Mouse (Mus musculus): ENCODE measurements around the gene Vamp2.

Vamp2 gene

DNA sequence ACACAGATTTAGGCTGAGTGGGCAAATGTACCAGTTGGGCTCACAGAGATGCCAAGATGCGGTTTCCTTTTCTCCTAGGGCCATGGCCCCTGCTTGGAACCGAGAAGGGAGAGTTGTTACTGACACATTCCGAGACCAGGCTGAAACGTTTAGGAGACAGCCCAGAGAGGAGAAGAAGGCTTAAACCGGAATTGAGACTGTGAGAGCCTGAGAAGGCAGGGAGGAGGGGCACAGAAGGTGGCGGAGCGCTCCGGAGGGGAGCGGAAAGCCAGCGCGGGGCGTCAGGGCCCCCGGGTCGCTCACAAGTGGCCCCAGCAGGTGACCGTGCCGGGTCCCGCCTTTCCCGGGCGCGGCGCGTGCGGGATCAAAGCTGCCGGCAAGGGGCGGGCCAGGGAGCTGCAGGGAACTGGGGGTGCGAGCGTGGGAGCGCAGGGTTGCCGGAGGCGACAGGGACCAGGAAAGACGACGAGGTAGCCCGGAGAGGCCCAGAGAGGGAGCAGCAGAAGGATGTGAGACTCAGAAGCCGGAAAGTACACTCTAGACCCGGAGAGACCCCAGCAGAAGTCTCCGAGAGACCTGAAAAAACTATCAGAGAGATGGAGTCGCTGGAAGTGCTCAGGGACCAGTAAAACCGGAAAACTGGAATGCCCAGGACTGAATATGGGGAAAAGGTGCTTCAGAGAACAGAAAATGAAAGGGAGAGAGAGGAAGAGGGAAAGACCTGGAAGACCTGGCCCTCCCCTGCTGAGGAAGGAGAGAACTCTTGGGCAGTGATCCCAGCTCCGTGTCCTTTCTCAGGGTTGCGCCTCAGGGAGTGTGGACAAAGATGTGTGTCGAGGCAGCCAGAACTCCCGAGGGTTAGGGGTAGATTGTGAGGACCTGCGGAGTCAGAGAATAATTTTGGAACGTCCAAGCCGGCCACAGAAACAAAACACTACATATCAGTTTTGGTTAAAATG, 29.7 kb downstream of the Vamp2 start:
- DNase-seq: peak; percentile 62

GRCm38 (mm10) chr11:69118765-69119164, 30.5 kb downstream of the Vamp2 start:
- peak; percentile 92 for DNase-seq

DNA sequence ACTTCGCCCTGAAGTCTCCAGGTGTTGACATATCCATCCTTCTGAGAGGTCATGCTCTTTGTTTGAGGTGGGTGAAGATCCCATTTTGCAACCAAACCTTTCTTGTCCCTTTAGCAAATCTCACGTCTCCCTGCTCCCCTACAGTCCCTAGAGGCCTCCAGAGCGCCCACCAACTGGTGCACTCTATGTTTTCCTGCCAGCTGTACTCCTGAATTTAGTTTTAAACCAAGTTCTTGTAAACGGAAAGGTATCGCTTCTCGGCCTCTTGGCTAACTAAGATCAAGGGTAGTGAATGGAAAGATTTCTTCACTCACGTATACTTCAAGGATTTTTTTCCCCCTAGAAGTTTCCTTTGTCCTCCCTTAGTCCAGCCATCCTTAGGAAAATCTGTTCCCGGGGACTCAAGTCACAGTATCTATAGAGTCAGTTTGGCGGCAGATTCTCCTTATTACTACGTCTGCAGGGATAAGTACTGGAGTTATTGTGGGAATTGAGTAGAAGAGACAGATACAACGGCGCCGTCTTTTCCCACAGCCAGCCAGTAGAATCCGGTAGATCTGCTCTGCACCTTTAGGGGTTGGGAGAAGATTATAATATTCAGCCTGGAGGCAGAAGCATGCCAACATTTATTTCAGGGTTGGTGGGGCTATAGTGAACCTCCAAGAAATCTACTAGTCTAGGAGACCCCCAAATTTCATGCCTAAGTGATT, 31.3 kb downstream of the Vamp2 start:
- DNase-seq: no peak

DNA sequence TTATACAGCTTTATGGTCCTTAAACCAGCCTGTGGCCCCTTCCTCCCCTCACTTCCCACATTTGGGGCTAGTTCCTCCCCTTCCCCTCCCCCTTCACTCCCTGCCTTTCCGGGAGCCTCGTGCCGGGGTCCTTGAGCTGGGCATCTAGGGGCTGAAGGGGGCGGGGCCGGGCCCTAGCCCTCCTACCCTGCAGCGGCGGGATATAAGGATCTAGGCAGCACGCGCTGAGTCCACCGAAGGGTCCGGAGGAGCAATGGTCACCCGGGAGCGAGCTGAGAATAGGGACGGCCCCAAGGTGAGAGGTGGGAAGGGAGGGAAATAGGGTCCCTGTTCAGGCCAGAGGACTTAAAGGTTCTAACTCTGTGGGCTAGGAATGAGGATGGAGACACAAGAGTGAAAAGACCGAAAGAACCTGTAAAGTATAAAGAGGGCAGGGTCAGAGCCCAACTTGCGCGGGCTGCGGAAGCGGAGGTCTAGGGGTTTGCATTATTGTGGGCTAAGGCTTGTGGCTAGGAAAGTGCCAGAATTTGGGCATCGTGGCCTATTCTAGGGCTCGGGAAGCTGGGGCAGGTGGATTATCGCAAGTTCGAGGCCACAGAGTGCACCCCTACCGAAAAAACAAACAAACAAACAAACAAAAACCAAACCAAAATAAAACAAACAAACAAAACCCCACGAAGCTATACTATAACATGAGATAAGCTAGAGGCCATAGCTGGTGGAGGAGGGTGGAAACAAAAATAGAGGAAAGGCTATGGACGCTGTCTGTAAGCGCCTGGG, 32.1 kb downstream of the Vamp2 start, which contains the start of gene Hes7:
TSS of gene Hes7 (plus strand) at position 184 of the 780 bp plus-strand sequence.
- DNase-seq: no peak

GRCm38 (mm10) chr11:69121001-69121740, 32.9 kb downstream of the Vamp2 start:
- no peak for DNase-seq

- DNase-seq: no peak
These were observed 33.5 kb downstream of the Vamp2 start for GRCm38 (mm10) chr11:69121741-69122335.

DNA sequence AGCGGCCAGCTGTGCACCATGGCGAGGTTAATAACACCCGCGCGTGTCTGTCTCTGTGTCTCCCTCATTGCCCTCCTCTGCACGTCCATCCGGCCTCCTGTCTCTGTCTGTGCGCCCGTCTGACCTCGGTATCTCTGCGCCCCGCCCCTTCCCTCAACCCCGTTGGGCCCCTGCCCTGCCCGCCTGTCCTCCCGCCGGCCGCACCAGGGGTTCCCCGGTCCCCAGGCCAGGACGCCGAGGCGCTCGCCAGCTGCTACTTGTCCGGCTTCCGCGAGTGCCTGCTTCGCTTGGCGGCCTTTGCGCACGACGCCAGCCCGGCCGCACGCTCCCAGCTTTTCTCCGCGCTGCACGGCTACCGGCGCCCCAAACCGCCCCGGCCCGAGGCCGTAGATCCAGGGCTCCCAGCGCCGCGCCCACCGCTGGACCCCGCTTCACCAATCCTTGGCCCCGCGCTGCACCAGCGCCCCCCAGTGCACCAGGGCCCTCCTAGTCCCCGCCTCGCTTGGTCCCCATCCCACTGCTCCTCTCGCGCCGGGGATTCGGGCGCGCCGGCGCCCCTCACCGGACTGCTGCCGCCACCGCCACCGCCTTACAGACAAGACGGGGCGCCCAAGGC, 34.2 kb downstream of the Vamp2 start, which contains the start of gene 9130213A22Rik:
TSS of gene 9130213A22Rik (minus strand) at position 254 of the 616 bp plus-strand sequence.
- peak; percentile 92 for DNase-seq

- DNase-seq: peak; percentile 92
These were observed 34.9 kb downstream of the Vamp2 start for GRCm38 (mm10) chr11:69123056-69123692.

DNA sequence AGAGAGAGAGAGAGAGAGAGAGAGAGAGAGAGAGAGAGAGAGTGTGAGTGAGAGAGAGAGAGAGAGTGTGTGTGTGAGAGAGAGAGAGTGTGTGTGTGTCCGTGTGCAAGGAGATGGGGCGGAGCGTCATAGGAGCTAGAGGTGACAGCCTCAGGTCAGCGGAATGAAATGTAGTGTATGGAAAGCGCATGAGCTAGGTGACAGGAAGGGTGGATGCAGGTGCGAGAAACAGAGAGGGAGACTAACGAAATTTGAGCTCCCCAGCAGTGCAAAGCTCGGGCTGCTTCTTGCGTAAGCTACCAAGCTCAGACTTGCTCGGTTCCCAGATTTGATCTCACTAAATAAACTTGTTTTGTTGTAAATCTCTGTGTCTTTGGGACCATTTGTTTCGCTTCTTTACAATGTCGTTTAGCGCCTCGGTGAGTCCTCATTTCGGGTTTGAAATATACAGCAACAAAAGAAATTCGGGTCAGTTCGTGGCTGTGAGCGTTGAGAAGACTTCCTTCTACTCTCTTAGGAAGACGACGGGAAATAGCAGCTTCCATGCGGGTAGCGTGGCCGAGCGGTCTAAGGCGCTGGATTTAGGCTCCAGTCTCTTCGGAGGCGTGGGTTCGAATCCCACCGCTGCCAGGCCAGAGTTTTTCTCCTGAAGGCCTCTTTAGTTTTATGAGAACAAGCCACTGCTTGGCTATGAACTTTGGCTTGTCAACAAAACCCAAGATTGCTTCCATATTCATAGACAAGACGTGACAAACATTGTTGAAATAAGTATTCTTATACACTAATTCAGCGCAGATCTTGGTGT, 35.6 kb downstream of the Vamp2 start:
- peak; percentile 92 for DNase-seq

- DNase-seq: peak; percentile 76
These were observed 36.2 kb downstream of the Vamp2 start for GRCm38 (mm10) chr11:69124498-69124847.

- DNase-seq: peak; percentile 85
These were observed 37.0 kb downstream of the Vamp2 start for GRCm38 (mm10) chr11:69125041-69125851.

DNA sequence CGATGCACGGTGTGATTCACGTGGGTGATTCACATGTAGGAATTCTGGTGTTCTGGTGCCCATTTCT, 37.4 kb downstream of the Vamp2 start, which contains the start of gene Aloxe3:
TSS of gene Aloxe3 (plus strand) at position 45 of the 67 bp plus-strand sequence.
- DNase-seq: no peak

- DNase-seq: no peak
These were observed 37.8 kb downstream of the Vamp2 start for GRCm38 (mm10) chr11:69125919-69126705.

DNA sequence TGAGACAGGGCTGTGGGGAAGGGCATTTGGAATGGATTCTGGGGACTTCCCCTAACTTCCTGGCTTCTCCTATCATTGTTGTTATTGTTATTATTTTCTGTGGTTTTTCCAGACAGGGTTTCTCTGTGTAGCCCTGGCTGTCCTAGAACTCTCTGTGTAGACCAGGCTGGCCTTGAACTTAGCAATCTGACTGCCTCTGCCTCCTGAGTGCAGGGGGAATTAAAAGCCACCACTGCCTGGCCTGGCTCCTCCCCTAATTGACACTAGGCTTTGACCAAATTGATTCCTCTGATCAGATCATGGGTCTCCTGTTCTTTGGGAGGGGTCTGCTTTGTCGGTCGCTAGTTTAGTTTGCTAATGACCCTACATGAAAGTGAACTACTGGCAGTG, 38.4 kb downstream of the Vamp2 start:
- DNase-seq: no peak

- DNase-seq: no peak
These were observed 40.3 kb downstream of the Vamp2 start for GRCm38 (mm10) chr11:69128426-69129122.

DNA sequence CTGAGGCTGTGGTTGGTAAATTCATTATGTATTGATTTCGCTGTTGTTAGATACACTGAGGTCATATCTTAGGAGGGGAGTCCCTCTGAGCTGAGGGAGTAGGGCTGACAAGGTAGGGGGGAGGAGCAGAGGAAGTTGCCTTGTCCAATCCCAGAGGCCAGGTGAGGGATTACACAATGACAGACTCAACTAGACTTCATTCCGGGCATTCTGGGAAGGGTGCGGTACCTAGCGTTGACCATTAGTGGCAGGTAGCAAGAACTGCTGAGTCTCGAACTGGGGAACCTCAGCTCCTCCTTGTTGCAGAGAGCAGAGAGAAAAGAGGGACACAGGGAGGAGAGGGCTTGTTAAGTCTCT, 45.3 kb downstream of the Vamp2 start:
- DNase-seq: no peak

- peak; percentile 65 for DNase-seq
These were observed 45.8 kb downstream of the Vamp2 start for GRCm38 (mm10) chr11:69133923-69134621.

DNA sequence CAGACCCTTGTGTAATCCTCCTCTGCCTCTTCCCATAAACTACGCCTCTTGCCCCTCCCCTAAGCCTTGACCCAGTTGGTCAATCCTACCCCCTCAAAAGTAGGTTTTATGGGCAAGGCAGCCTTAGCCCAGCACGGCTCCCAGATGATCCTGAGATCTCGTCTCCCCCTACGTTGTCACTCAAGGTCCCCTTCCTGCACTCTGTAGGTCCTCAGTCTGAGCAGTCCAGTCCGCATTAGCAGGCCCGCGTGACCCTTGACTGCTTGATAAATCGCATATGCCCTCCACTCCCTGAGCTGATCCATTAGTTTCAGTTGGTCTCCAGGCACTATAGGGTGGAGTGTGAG, 46.3 kb downstream of the Vamp2 start:
- no peak for DNase-seq

Measured in lung, postnatal 14 days (tissue).